Mouse (Mus musculus): ENCODE measurements around the gene Stx18.

Gene Stx18

GRCm38 (mm10) chr5:38119268-38119667 is 80.7 kb downstream of the Stx18 start:
- in situ Hi-C loops (cut with MboI; ENCODE audit: unreplicated experiment in 2 of 2), result no loop called here

GRCm38 (mm10) chr5:38121699-38122098 is 83.2 kb downstream of the Stx18 start:
- in situ Hi-C loops (cut with MboI; ENCODE audit: unreplicated experiment in 2 of 2), result no loop called here

GRCm38 (mm10) chr5:38126519-38127306 is 88.2 kb downstream of the Stx18 start:
- in situ Hi-C loops (cut with MboI; ENCODE audit: unreplicated experiment in 2 of 2), result no loop called here

GRCm38 (mm10) chr5:38129339-38129738 is 90.8 kb downstream of the Stx18 start:
- in situ Hi-C loops (cut with MboI; ENCODE audit: unreplicated experiment in 2 of 2), result no loop called here

GRCm38 (mm10) chr5:38136247-38136646 is 97.7 kb downstream of the Stx18 start:
- in situ Hi-C loops (cut with MboI; ENCODE audit: unreplicated experiment in 2 of 2), result no loop called here

GRCm38 (mm10) chr5:38137163-38137562 is 98.6 kb downstream of the Stx18 start:
- in situ Hi-C loops (cut with MboI; ENCODE audit: unreplicated experiment in 2 of 2), result no loop called here

- in situ Hi-C loops (cut with MboI; ENCODE audit: unreplicated experiment in 2 of 2), result no loop called here
Observed at GRCm38 (mm10) chr5:38140893-38141292, 102.4 kb downstream of the Stx18 start.

GRCm38 (mm10) chr5:38146524-38146923 is 108.0 kb downstream of the Stx18 start:
- in situ Hi-C loops (cut with MboI; ENCODE audit: unreplicated experiment in 2 of 2), result no loop called here

- in situ Hi-C loops (cut with MboI; ENCODE audit: unreplicated experiment in 2 of 2), result no loop called here
Observed at GRCm38 (mm10) chr5:38151264-38151663, 112.7 kb downstream of the Stx18 start.

GRCm38 (mm10) chr5:38152201-38153108 is 113.9 kb downstream of the Stx18 start:
- in situ Hi-C loops (cut with MboI; ENCODE audit: unreplicated experiment in 2 of 2), result no loop called here

- in situ Hi-C loops (cut with MboI; ENCODE audit: unreplicated experiment in 2 of 2), result no loop called here
Observed at GRCm38 (mm10) chr5:38153636-38154035, 115.1 kb downstream of the Stx18 start.

- in situ Hi-C loops (cut with MboI; ENCODE audit: unreplicated experiment in 2 of 2), result no loop called here
Observed at GRCm38 (mm10) chr5:38157481-38158020, 119.0 kb downstream of the Stx18 start.

- in situ Hi-C loops (cut with MboI; ENCODE audit: unreplicated experiment in 2 of 2), result no loop called here
Observed at GRCm38 (mm10) chr5:38158501-38158946, 120.0 kb downstream of the Stx18 start.

- in situ Hi-C loops (cut with MboI; ENCODE audit: unreplicated experiment in 2 of 2), result no loop called here
Observed at GRCm38 (mm10) chr5:38158947-38159633, 120.5 kb downstream of the Stx18 start.

- in situ Hi-C loops (cut with MboI; ENCODE audit: unreplicated experiment in 2 of 2), result no loop called here
Observed at GRCm38 (mm10) chr5:38159634-38160413, 121.3 kb downstream of the Stx18 start, which contains the start of gene Nsg1. TSS of gene Nsg1 (minus strand) at chr5:38159907.

- in situ Hi-C loops (cut with MboI; ENCODE audit: unreplicated experiment in 2 of 2), result no loop called here
Observed at GRCm38 (mm10) chr5:38168497-38168896, 130.0 kb downstream of the Stx18 start.

- in situ Hi-C loops (cut with MboI; ENCODE audit: unreplicated experiment in 2 of 2), result no loop called here
Observed at GRCm38 (mm10) chr5:38173766-38174165, 135.2 kb downstream of the Stx18 start.

- in situ Hi-C loops (cut with MboI; ENCODE audit: unreplicated experiment in 2 of 2), result no loop called here
Observed at GRCm38 (mm10) chr5:38174256-38174912, 135.8 kb downstream of the Stx18 start.

GRCm38 (mm10) chr5:38184688-38185285 is 146.2 kb downstream of the Stx18 start:
- in situ Hi-C loops (cut with MboI; ENCODE audit: unreplicated experiment in 2 of 2), result no loop called here
